Mouse (Mus musculus): Measurements from ENCODE around the gene Amph. TPM values are rescaled to one million over a fixed set of nuclear protein-coding genes. Genes with fewer than 3 reads are reported as not detected.
"Not testable (repeated sequence)": the region's sequence is repeated elsewhere in the genome, so short reads cannot be mapped to it uniquely, and the experiment has no call there.

The Amph gene
- polyA plus RNA-seq (2012; rRNA removed): 0.55 and 0.93 TPM in 2 replicates

DNA sequence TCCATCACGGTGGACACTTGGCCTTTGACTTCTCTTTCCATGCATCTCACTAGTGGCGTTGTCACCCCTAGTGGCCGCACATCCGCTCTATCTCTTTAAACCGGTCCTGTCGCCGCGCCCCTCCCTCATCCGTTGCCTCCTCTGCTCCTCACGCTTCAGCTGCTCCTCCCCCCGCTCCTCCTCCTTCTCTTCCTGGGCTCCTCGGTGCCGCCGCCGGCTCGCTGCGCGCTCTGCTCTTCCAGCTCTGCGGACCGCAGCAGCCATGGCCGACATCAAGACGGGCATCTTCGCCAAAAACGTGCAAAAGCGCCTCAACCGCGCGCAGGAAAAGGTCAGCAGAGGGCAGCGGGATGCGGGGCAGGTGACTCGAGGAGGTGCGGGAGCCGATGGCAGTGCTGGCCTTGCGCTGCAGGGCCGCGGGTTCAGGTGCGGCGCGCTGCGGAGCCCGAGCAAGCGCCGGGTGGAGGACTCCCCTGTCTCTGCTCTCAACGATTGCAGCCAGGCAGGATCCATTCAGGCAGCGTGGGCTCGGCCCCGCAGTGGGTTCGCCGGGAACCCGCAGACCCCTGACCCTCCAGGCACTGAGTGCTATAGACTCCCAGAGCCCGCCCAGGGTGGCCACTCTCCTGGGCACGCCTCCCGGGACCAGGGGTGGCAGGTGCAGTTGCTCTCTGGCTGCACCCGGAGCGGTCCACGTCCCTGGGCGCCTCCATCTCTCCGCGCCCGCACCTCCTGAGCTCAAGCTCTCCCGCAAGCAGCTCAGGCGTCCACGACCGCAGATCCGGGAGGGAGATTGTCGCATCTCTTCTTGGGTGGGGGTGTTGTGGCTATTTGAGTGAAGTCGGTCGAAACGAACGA, at the start of gene Amph:
Amph (plus strand) TSS at position 35 of the 858 bp plus-strand sequence.
- H3K4me1 ChIP-seq (replicated peaks; ENCODE audit: control insufficient read depth, insufficient read depth, low read length): peaks cover 7% of the 10 kb centered on the region; the same call in 1 of the 2 replicates
- H3K4me3 ChIP-seq (ENCODE audit: control insufficient read depth, insufficient read depth, low read length): peak within 1 kb of the TSS; percentile 34
- no peaks in the 10 kb centered on the region for H3K36me3 ChIP-seq (ENCODE audit: control insufficient read depth, insufficient read depth, low read length)
- TF ChIP-seq CTCF (IDR thresholded peaks at IDR 0.05; ENCODE audit: borderline replicate concordance, control insufficient read depth, extremely low read depth, insufficient read depth, low read length, poor library complexity) (no peak), POLR2A (IDR thresholded peaks at IDR 0.05; ENCODE audit: control insufficient read depth, extremely low read depth, insufficient read depth, low read length, poor library complexity) (no peak)
- H3K27ac ChIP-seq (ENCODE audit: control insufficient read depth, insufficient read depth, low read length): no peak within 1 kb of the TSS
- peak; percentile 37 for DNase-seq
- 4% methylated on average over 70 of the region's 70 CpGs for WGBS
- H3K27me3 ChIP-seq (ENCODE audit: control insufficient read depth, insufficient read depth, low read length): no peaks in the 10 kb centered on the region; the same call in 1 of the 2 replicates

DNA sequence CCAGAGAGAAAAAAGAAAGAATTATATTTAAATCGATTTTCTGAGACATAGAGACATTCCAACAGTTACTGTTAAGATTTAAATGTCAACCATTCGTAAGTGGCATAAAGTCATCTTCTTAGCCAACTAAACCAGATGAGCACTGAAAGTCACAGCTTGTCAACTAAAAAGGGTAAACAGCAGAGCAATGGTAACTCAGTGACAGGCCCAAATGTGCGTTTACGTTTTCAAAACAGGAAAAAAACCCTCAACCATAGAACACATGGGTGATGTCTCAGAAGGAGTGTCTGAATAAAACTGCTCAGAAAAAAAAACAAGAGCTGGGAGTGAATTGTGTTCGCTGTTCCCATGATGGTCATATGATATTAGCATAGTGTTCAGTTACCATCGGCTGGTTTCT, 44.4 kb upstream of the Amph start:
- H3K27ac ChIP-seq (ENCODE audit: control insufficient read depth, insufficient read depth, low read length): no peak overlapping the region
- no peak for DNase-seq
- WGBS: 92% methylated on average over 6 of the region's 6 CpGs
- no peaks in the 10 kb centered on the region for H3K4me1 ChIP-seq (replicated peaks; ENCODE audit: control insufficient read depth, insufficient read depth, low read length)
- H3K36me3 ChIP-seq (ENCODE audit: control insufficient read depth, insufficient read depth, low read length): no peaks in the 10 kb centered on the region
- no peak overlapping the region for H3K4me3 ChIP-seq (ENCODE audit: control insufficient read depth, insufficient read depth, low read length)
- no peaks in the 10 kb centered on the region for H3K27me3 ChIP-seq (ENCODE audit: control insufficient read depth, insufficient read depth, low read length)
- TF ChIP-seq CTCF (IDR thresholded peaks at IDR 0.05; ENCODE audit: borderline replicate concordance, control insufficient read depth, extremely low read depth, insufficient read depth, low read length, poor library complexity) (no peak), POLR2A (IDR thresholded peaks at IDR 0.05; ENCODE audit: control insufficient read depth, extremely low read depth, insufficient read depth, low read length, poor library complexity) (no peak)

DNA sequence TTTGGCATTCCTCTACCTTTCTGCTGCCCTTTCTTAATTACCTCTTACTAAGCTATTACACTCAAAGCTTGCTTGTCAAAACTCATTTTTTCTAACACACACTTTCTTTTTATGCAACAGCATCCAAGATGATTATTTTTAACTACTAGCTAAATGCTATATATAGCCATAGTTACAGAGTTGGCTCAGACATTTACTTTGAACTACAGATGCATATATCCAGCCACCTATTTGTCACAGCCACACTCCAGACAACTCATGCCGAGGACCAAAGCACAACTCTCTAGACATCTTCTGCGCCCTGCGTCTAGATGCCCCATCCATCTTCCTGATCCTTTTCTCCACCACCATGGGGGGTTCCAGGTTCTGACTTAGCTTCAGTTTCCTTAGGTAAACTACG, 33.2 kb upstream of the Amph start:
- Histone ChIP-seq H3K4me1 (replicated peaks; ENCODE audit: control insufficient read depth, insufficient read depth, low read length) (no peaks in the 10 kb centered on the region), H3K36me3 (ENCODE audit: control insufficient read depth, insufficient read depth, low read length) (no peaks in the 10 kb centered on the region), H3K27me3 (ENCODE audit: control insufficient read depth, insufficient read depth, low read length) (no peaks in the 10 kb centered on the region), H3K4me3 (ENCODE audit: control insufficient read depth, insufficient read depth, low read length) (no peak overlapping the region), H3K27ac (ENCODE audit: control insufficient read depth, insufficient read depth, low read length) (no peak overlapping the region)
- no peak for TF ChIP-seq POLR2A (IDR thresholded peaks at IDR 0.05; ENCODE audit: control insufficient read depth, extremely low read depth, insufficient read depth, low read length, poor library complexity)
- no peak for TF ChIP-seq CTCF (IDR thresholded peaks at IDR 0.05; ENCODE audit: borderline replicate concordance, control insufficient read depth, extremely low read depth, insufficient read depth, low read length, poor library complexity)
- no peak for DNase-seq
- WGBS: 95% methylated on average over 4 of the region's 4 CpGs

DNA sequence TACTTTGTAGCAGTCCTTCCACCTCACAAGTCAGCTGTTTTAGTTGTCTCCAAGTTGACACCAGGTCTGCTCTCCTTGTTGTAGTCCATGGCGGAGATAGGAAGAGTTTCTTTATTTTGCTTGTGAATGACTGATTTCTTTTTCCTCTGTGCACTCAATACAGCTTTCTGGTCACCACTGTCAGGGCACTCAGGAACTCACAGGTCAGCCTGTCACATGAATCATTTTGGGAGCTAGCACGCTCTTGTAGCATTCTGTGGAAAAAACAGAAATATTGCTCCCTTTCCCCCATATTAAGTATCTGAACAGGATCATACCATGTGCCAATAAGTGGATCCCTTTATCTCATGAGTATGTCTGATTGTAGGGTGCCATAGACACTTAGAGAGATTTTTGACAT, 14.8 kb upstream of the Amph start:
- not testable (repeated sequence) for H3K4me3 ChIP-seq (ENCODE audit: control insufficient read depth, insufficient read depth, low read length); H3K27me3 ChIP-seq (ENCODE audit: control insufficient read depth, insufficient read depth, low read length); DNase-seq; H3K27ac ChIP-seq (ENCODE audit: control insufficient read depth, insufficient read depth, low read length); H3K36me3 ChIP-seq (ENCODE audit: control insufficient read depth, insufficient read depth, low read length); H3K4me1 ChIP-seq (replicated peaks; ENCODE audit: control insufficient read depth, insufficient read depth, low read length)
- 89% methylated on average over 1 of the region's 2 CpGs for WGBS

DNA sequence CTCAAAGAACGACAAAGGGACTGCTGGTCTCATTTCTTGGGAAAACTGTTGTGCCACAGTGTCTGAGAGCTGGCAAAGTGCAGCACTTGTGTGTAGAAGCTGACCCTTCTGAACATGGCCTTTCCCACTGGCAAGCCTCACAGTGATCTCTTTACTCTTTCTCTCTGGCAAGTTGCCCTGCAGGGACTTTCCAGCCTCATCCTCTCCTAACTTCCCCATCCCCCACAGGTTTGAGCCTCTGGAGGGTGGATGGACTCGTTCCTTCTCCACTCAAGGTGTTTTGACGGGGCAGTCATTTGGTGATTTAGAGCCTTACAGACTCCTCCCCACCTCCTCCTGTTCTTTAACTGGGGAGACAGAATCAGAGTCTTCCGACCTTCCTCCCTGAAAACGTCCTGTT, 319 bp upstream of the Amph start:
- H3K27ac ChIP-seq (ENCODE audit: control insufficient read depth, insufficient read depth, low read length): no peak overlapping the region
- no peaks in the 10 kb centered on the region; the same call in 1 of the 2 replicates for H3K27me3 ChIP-seq (ENCODE audit: control insufficient read depth, insufficient read depth, low read length)
- no peak for DNase-seq
- no peaks in the 10 kb centered on the region for H3K36me3 ChIP-seq (ENCODE audit: control insufficient read depth, insufficient read depth, low read length)
- H3K4me3 ChIP-seq (ENCODE audit: control insufficient read depth, insufficient read depth, low read length): no peak overlapping the region
- 23% methylated on average over 5 of the region's 5 CpGs for WGBS
- TF ChIP-seq CTCF (IDR thresholded peaks at IDR 0.05; ENCODE audit: borderline replicate concordance, control insufficient read depth, extremely low read depth, insufficient read depth, low read length, poor library complexity): no peak
- no peak for TF ChIP-seq POLR2A (IDR thresholded peaks at IDR 0.05; ENCODE audit: control insufficient read depth, extremely low read depth, insufficient read depth, low read length, poor library complexity)
- peaks cover 7% of the 10 kb centered on the region; the same call in 1 of the 2 replicates for H3K4me1 ChIP-seq (replicated peaks; ENCODE audit: control insufficient read depth, insufficient read depth, low read length)

DNA sequence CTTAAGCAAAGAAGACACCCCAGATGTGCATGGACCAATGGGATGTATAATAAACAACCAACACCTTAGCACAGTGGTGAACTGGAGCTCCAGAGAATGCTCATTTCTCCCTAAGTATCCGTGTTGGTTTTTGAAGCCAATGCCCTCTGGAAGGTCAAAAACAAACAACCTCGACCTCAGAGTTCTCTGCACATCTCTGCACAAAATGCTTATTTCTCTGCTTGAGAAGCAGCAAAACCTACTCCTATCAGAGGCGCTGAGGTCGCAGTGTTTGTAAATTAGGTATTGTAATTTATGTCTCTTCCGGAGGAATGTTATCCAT, 985 bp downstream of the Amph start:
- Histone ChIP-seq H3K4me1 (replicated peaks; ENCODE audit: control insufficient read depth, insufficient read depth, low read length) (peaks cover 7% of the 10 kb centered on the region; the same call in 1 of the 2 replicates), H3K27me3 (ENCODE audit: control insufficient read depth, insufficient read depth, low read length) (no peaks in the 10 kb centered on the region; the same call in 1 of the 2 replicates), H3K4me3 (ENCODE audit: control insufficient read depth, insufficient read depth, low read length) (no peak overlapping the region), H3K27ac (ENCODE audit: control insufficient read depth, insufficient read depth, low read length) (no peak overlapping the region), H3K36me3 (ENCODE audit: control insufficient read depth, insufficient read depth, low read length) (no peaks in the 10 kb centered on the region)
- DNase-seq: no peak
- WGBS: 18% methylated on average over 5 of the region's 5 CpGs
- TF ChIP-seq CTCF (IDR thresholded peaks at IDR 0.05; ENCODE audit: borderline replicate concordance, control insufficient read depth, extremely low read depth, insufficient read depth, low read length, poor library complexity): no peak
- no peak for TF ChIP-seq POLR2A (IDR thresholded peaks at IDR 0.05; ENCODE audit: control insufficient read depth, extremely low read depth, insufficient read depth, low read length, poor library complexity)

All from thymus, adult 2 months (tissue).